Mouse (Mus musculus) cortical plate, adult 2 months (tissue): ENCODE data around the gene Mpp6. TPM values are rescaled to one million over a fixed set of nuclear protein-coding genes. Genes with fewer than 3 reads are reported as not detected.
A peak's percentile ranks its signal among the peaks of the same experiment; 100 is the strongest.

Source experiments
- H3K27ac ChIP-seq: fragments of 200-500 bp; 2 replicates; pipeline ENCODE4 v1.5.1; 2012; ENCODE audit warnings: low read length, control low read depth, inconsistent platforms; ENCODE audit not compliant: insufficient read depth
- H3K4me1 ChIP-seq: fragments of 200-500 bp; 2 replicates; pipeline ENCODE4 v1.6.1; 2011; ENCODE audit warnings: low read length; ENCODE audit not compliant: control insufficient read depth, insufficient read depth
- H3K4me3 ChIP-seq: fragments of 200-500 bp; 2 replicates; pipeline ENCODE4 v1.5.1; 2011; ENCODE audit warnings: mild to moderate bottlenecking, low read length, control low read depth; ENCODE audit not compliant: insufficient read depth
- CTCF ChIP-seq: fragments of 200-500 bp; IDR thresholded peaks from 2 replicates; pipeline ENCODE4 v1.5.1; 2011; ENCODE audit warnings: mild to moderate bottlenecking, control low read depth, low read length; ENCODE audit not compliant: insufficient read depth; ENCODE audit errors: extremely low read depth
- POLR2A ChIP-seq: fragments of 200-500 bp; IDR thresholded peaks from 2 replicates; pipeline ENCODE4 v1.6.1; 2011; ENCODE audit warnings: mild to moderate bottlenecking, low read length, control low read depth; ENCODE audit not compliant: insufficient read depth; ENCODE audit errors: extremely low read depth
- polyA plus RNA-seq: library from polyadenylated mRNA; depleted of rRNA; stranded (reverse); fragments of >200 nt; gene quantifications from 2 replicates; pipeline ENCODE4 v1.2.3, GENCODE M21; 2012

Mpp6 gene
- polyA plus RNA-seq, 1 experiment: 49.3 TPM

DNA sequence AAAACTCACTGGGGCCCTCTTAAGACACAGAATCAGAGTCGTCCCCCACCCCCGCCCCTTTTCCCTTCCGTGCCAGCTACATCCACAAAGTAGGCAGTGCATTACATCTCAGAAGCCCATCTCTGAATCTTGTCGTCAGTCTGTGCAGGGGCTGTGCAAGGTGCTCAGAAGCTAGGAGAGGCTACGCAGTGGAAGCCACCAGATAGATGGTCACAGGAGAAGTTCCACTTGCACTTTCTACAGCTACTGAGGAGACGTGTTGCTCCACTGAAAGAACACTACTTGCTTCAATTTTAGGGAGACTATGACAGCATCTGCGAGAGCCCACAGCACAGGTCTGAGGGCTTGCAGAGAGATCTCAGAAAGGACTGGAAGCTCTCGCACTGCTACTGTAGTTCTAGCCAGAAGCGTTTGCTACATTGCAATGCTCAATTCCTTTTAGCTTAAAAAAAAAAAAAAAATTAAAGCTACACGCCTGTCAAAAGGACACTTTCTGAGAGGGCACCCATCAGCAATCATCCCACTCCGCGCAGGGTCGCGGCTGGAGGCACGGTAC is 762 bp upstream of the Mpp6 start:
- Histone ChIP-seq H3K4me1 (no peaks in the 10 kb centered on the region), H3K27ac (no peak overlapping the region), H3K4me3 (peak overlapping the region; percentile 93)
- TF ChIP-seq CTCF (no peak), POLR2A (no peak)

DNA sequence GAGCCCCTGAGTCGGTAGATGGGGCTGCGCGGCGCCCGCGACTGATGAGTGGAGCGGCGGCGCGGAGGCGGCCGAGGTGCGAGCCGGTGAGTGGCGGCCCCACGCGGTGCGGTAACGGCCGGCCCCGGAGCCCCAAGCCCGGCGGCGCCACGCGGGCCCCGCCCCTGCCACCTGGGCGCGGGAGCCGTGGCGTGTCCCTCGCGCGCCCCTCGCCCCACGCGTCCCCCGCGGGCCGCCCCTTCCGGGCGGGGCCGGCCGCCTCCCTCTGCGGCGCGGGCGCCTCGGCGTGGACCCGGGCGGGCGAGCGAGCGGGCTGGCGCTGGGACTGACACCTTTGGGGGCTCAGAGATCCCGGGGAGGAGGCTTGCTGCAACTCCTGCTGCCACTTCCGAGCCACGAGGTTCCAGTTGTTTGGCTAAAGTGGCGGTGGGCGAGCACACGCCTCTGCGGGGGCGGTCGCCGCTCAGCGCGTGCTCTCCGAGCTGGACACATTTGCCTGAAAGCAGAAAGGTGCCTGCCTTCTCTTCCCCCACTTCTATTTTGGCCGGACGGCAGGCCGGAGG is 419 bp downstream of the Mpp6 start:
- Histone ChIP-seq H3K27ac (peak overlapping the region; percentile 23; the same call in 1 of the 2 replicates), H3K4me1 (no peaks in the 10 kb centered on the region), H3K4me3 (peak overlapping the region; percentile 93)
- TF ChIP-seq CTCF: no peak
- no peak for TF ChIP-seq POLR2A

DNA sequence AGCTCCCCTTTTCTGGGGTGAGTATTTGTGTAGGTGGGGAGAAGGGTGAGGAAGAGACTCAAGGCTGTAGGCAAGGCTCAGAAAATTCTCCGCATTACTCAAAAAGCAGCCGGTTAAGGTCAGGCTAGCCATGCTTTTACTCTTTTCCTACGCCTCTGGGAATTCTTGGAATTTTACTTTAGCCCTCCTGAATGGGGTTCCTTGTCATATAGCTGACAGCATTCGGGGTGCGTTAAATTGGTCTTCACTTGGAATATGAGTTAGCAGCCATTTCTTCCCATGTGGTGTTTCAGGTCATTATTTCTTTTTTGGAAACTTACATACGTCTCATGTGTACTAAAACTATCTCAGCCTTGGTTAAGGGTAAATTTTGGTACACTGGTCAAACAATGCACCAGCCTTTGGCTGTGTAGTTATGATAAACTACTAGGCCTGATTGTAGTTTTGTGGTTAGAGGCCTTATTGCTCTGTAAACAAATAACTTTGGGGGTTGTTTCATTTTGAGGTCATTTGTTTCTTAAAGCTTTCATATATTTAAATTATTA is 1.1 kb downstream of the Mpp6 start:
- Histone ChIP-seq H3K27ac (peak overlapping the region; percentile 23; the same call in 1 of the 2 replicates), H3K4me3 (peak overlapping the region; percentile 93), H3K4me1 (0 out of 2 replicates have a peak, but pooled peaks cover 1% of the 10 kb centered on the region)
- TF ChIP-seq CTCF: no peak
- TF ChIP-seq POLR2A: no peak

DNA sequence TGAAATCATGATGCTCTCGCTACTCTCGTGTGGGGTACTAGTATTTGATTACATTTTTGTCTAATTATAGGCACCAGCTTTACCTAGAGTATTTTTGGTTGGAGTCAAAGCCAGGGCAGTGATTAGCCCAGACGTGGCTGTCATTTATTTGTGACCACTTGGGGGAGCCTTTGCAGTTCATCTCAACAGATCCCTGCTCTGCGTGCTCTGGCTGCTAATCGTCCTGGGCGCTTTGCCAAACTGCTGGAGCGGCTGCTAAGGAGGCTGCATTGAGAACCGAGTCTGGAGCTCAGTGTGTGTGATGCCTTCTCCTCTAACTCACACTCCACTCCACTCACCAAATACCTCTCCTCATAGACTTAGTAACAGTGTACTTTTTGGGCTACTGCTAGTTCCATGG is 2.7 kb downstream of the Mpp6 start:
- Histone ChIP-seq H3K27ac (no peak overlapping the region), H3K4me3 (no peak overlapping the region; the same call in 1 of the 2 replicates), H3K4me1 (0 out of 2 replicates have a peak, but pooled peaks cover 1% of the 10 kb centered on the region)

DNA sequence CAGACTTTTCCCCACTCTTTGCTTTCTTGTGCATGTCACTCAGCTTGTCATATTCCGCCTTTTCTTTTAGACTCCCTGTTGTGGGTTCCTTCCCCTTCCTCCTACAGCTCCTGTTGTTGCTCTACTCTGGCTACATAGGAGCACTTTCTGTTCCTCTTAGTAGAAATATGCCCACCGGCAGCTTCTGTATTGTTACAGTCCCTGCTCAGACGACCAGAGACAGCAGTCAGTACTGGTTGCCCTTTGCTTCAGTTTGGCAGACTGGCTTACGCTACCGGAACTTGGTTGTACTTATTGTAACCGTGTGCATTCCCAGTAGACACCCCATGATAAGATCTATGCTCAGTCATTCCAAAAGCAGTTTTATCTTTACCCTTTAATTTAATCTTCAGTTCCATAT is 4.2 kb downstream of the Mpp6 start:
- no peak overlapping the region for H3K27ac ChIP-seq
- H3K4me3 ChIP-seq: no peak overlapping the region
- 0 out of 2 replicates have a peak, but pooled peaks cover 1% of the 10 kb centered on the region for H3K4me1 ChIP-seq
- no peak for TF ChIP-seq CTCF
- TF ChIP-seq POLR2A: no peak

More for the DNA sequence above, 2.7 kb downstream of the Mpp6 start:
- TF ChIP-seq CTCF (peak; percentile 71), POLR2A (no peak)

DNA sequence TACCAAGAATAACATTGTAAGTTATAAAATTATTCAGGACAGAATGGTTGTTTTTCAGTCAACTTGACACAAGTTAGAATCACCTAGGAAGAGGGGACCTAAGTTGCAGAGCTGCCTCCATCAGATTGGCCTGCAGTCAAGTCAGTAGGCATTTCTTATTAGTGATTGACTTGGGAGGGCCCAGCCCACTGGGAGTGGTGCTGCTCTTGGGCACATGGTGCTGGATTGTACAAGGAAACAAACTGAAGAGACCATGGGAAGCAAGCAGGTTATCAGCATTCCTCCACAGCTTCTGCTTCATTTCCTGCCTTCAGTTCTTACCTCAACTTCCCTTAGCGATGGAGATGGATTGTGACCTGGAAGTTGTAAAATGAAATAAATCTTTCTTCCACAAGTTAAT is 10.9 kb downstream of the Mpp6 start:
- no peak overlapping the region for H3K4me3 ChIP-seq
- peaks cover 2% of the 10 kb centered on the region; the same call in 1 of the 2 replicates for H3K4me1 ChIP-seq
- H3K27ac ChIP-seq: no peak overlapping the region
- TF ChIP-seq POLR2A: no peak
- TF ChIP-seq CTCF: no peak

DNA sequence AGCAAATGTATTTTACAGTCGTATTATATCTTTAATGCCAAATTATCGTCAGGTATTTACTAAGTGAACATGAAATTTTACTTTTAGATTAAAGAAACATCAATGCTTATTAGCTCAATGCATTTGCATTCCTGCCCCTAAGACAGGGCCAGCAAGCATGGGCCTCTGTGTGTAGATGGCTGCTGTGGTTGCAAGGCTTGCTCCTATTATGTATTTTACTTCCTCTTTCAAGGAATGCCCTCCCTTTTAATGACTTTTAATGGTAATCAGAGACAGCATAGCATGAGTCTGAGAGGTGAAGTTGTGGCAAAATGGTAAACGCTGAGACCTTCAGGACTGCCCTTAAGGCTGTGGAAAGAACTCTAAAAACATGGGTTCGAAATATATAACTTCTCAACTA is 12.8 kb downstream of the Mpp6 start:
- Histone ChIP-seq H3K4me3 (no peak overlapping the region), H3K4me1 (peaks cover 3% of the 10 kb centered on the region; the same call in 1 of the 2 replicates), H3K27ac (no peak overlapping the region)
- TF ChIP-seq CTCF (no peak), POLR2A (no peak)

DNA sequence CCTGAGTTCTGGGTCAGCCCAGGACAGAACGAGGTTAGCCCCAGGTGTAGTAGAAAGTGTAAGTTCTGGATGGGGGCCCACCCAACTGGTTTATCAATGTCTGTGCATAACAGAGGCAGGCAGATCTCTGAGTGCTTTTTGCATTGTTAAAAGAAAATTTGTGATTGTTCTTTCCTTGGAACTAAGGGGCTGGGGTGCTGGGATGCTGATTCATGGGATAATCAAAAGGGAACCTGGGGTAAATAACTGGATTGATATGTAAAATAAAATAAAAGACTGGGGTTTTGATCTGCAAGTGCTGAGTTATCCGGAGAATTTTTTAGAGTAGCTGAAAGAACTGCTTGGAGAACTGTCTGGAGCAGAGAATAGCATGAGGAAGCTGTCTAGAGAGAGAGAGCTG is 14.2 kb downstream of the Mpp6 start:
- no peak overlapping the region for H3K4me3 ChIP-seq
- no peak overlapping the region for H3K27ac ChIP-seq
- TF ChIP-seq CTCF: no peak
- peaks cover 3% of the 10 kb centered on the region; the same call in 1 of the 2 replicates for H3K4me1 ChIP-seq

DNA sequence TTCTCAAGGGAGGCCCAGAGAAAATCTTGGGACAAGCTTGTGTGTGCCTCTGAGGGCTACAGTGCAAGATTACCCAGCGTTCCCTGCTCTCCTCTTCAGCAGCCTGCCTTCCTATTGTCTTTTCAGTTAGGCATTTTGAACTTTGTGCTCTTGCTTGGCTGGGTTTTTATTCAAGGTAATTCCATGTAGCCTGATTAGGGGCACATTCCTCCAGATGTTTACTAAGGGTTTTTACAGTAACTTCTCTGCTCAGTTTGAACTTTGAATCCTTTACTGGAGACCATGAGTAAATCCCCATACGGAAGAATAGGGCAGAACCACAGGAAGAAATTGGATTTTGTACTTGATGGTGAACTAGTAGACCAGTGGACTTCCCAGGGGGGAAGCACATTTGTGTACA is 16.3 kb downstream of the Mpp6 start:
- Histone ChIP-seq H3K27ac (no peak overlapping the region), H3K4me1 (peaks cover 3% of the 10 kb centered on the region; the same call in 1 of the 2 replicates), H3K4me3 (no peak overlapping the region)
- TF ChIP-seq POLR2A (no peak), CTCF (no peak)

DNA sequence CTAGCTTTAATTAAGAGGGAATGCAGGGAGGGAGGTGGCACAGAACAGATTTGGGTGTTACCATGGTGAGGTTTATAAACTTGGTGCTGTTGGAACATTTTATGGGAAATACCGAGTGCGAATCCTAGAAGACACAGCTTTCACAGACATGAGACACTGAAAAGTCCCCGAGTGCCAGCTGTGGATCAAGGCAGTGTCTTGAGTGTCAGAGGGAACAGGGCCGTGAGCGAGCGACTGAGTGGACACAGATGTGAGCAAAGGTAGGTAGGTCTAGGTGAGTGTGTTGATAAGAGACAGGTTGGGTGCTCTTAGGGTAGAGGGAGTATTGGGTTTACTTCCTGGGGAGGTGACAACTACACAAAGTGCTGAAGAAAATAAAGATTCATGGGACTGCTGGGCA is 17.5 kb downstream of the Mpp6 start:
- H3K4me1 ChIP-seq: peaks cover 3% of the 10 kb centered on the region; the same call in 1 of the 2 replicates
- no peak overlapping the region for H3K4me3 ChIP-seq
- no peak overlapping the region for H3K27ac ChIP-seq
- TF ChIP-seq CTCF: no peak
- no peak for TF ChIP-seq POLR2A
